Mouse (Mus musculus) bone marrow macrophage, adult 2 months (primary cell): ENCODE results near the gene Sesn1.

Experiments
- CTCF ChIP-seq: IDR thresholded peaks from 2 replicates; pipeline ENCODE4 v1.5.1; 2012; ENCODE audit warnings: low read depth, mild to moderate bottlenecking, low read length, moderate library complexity
- POLR2A ChIP-seq: IDR thresholded peaks from 2 replicates; pipeline ENCODE4 v1.6.1; 2012; ENCODE audit warnings: mild to moderate bottlenecking, low read depth, low read length, borderline replicate concordance

DNA sequence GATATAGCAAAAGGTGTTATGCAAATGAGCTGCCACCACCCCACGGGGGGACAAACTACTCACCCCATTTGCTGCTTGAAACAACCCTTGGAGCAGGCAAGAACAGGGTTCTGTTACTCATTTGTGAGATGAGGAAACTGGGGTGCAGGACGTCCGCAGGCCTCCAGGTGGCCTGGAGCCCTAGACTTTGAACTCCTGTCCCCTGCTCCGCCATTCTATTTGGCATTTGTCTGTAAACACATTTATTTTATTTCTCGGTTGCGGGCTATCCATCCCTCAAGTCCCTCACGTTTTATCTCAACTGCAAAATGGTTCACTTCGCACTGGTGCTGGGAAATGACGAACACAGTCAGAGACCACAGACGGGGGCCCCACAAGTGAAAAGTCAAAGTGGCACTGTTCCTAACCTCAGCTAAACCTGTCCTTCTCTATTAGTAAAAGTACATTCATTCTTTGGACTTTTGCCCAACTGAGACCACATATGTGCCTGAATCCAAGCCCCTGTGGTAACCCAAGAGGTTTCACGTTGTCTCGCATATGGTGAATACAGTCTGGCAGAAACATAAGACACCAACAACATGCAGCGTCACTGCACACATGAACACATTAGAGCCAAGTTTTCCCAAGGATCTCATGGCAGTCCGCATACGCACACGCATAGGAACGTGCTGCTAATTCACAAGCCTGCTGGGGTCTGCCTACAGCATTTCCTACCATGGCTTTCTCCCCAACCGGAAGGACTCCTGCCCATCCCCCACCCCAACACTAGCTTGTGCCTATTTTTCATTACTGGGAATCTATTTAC lies 147.9 kb downstream of the Sesn1 start:
- no peak for TF ChIP-seq CTCF
- TF ChIP-seq POLR2A: no peak
